Mouse (Mus musculus) left cerebral cortex, adult 2 months (tissue): ENCODE data around the gene Mt4. TPM values are rescaled to one million over a fixed set of nuclear protein-coding genes. Genes with fewer than 3 reads are reported as not detected.

ENCODE experiments used
- DNase-seq, 2 experiments: peaks; one replicate each; pipeline ENCODE4 v3.0.0; 2021 to 2022; ENCODE audit warnings: low spot score in 2 of 2, mixed read lengths in 1 of 2; ENCODE audit errors: extremely low spot score in 1 of 2
- H3K27ac ChIP-seq: fragments of 200-600 bp; 2 replicates; pipeline ENCODE4 v1.8.1; 2022
- H3K4me3 ChIP-seq: fragments of 200-600 bp; 2 replicates; pipeline ENCODE4 v1.8.1; 2022
- CTCF ChIP-seq: fragments of 200-600 bp; IDR thresholded peaks from 2 replicates; pipeline ENCODE4 v1.8.1; 2022; ENCODE audit warnings: antibody characterized with exemption, mild to moderate bottlenecking, moderate library complexity
- intact Hi-C: fragments of 180-260 bp; cut with DNase I; formaldehyde crosslinking; loops from one replicate; pipeline ENCODE4 v1.15.1; 2025
- long read RNA-seq, 2 experiments: library from polyadenylated mRNA; stranded (forward); transcript quantifications; one replicate each; pipeline ENCODE4 v2.0.0; 2021; ENCODE audit warnings: borderline mapping rate in 2 of 2
- total RNA-seq, 2 experiments: library from RNA; stranded (reverse); gene quantifications; 2 replicates each; pipeline ENCODE4 v1.2.3; 2021

Mt4 gene
- not detected for total RNA-seq
- long read RNA-seq, experiment 1 = 0 reads
- long read RNA-seq, experiment 2 = 0 reads

GRCm38 (mm10) chr8:94136933-94137332, at the start of gene Mt4:
Mt4 (plus strand) TSS chr8:94137197.
- intact Hi-C loops = no loop called here

GRCm38 (mm10) chr8:94087964-94088363, 49.0 kb upstream of the Mt4 start:
- H3K27ac ChIP-seq = no peak overlapping the region
- intact Hi-C loops = no loop called here
- no peak for TF ChIP-seq CTCF
- H3K4me3 ChIP-seq = no peak overlapping the region
- DNase-seq = no peak

More at GRCm38 (mm10) chr8:94136933-94137332, at the start of gene Mt4:
- H3K27ac ChIP-seq = no peak within 1 kb of the TSS
- TF ChIP-seq CTCF = no peak
- no peak for DNase-seq
- no peak within 1 kb of the TSS for H3K4me3 ChIP-seq

GRCm38 (mm10) chr8:94089715-94090114, 47.3 kb upstream of the Mt4 start:
- no peak for TF ChIP-seq CTCF
- H3K27ac ChIP-seq = no peak overlapping the region
- intact Hi-C loops = no loop called here
- DNase-seq = no peak
- H3K4me3 ChIP-seq = no peak overlapping the region

- TF ChIP-seq CTCF = no peak
- DNase-seq = no peak
- intact Hi-C loops = no loop called here
- no peak overlapping the region for H3K4me3 ChIP-seq
- H3K27ac ChIP-seq = no peak overlapping the region
These were observed 44.1 kb upstream of the Mt4 start for GRCm38 (mm10) chr8:94092848-94093247.

- Histone ChIP-seq H3K27ac (no peak overlapping the region), H3K4me3 (no peak overlapping the region)
- DNase-seq = no peak
- TF ChIP-seq CTCF = peak; percentile 34
- intact Hi-C loops = no loop called here
These were observed 42.7 kb upstream of the Mt4 start for GRCm38 (mm10) chr8:94094281-94094680.

GRCm38 (mm10) chr8:94098081-94098974, 38.7 kb upstream of the Mt4 start, which contains the start of gene Bbs2:
Bbs2 (minus strand) TSS chr8:94098928.
- peak within 1 kb of the TSS; percentile 63 for H3K4me3 ChIP-seq
- TF ChIP-seq CTCF = peak; percentile 43
- peak within 1 kb of the TSS; percentile 98 for H3K27ac ChIP-seq
- intact Hi-C loops = loop anchor here (2.0 to 5.0 kb wide), 2 partner anchors 54 to 61 kb away; partner anchors contain the start of genes Mt3, Nudt21 and Ogfod1
- peak; percentile 99 to 100 for DNase-seq

- TF ChIP-seq CTCF = no peak
- Histone ChIP-seq H3K4me3 (peak overlapping the region; percentile 63), H3K27ac (peak overlapping the region; percentile 98)
- intact Hi-C loops = loop anchor here (2.0 to 5.0 kb wide), 2 partner anchors 54 to 62 kb away; partner anchors contain the start of genes Mt3, Nudt21 and Ogfod1
- DNase-seq = no peak
These were observed 38.0 kb upstream of the Mt4 start for GRCm38 (mm10) chr8:94098996-94099395.

GRCm38 (mm10) chr8:94104146-94104545, 32.9 kb upstream of the Mt4 start:
- H3K4me3 ChIP-seq = no peak overlapping the region
- peak; percentile 31 to 35 for DNase-seq
- no peak overlapping the region for H3K27ac ChIP-seq
- TF ChIP-seq CTCF = peak; percentile 43
- intact Hi-C loops = loop anchor here (5.0 kb wide), 1 partner anchor 98 kb away; no protein-coding TSS in a partner anchor

GRCm38 (mm10) chr8:94107871-94108270, 29.1 kb upstream of the Mt4 start:
- intact Hi-C loops = no loop called here
- DNase-seq = no peak
- H3K4me3 ChIP-seq = no peak overlapping the region
- TF ChIP-seq CTCF = no peak
- no peak overlapping the region for H3K27ac ChIP-seq

GRCm38 (mm10) chr8:94109396-94109795, 27.6 kb upstream of the Mt4 start:
- H3K27ac ChIP-seq = no peak overlapping the region
- TF ChIP-seq CTCF = no peak
- intact Hi-C loops = no loop called here
- H3K4me3 ChIP-seq = no peak overlapping the region
- no peak for DNase-seq

GRCm38 (mm10) chr8:94109835-94110234, 27.2 kb upstream of the Mt4 start:
- no peak for DNase-seq
- no peak overlapping the region for H3K27ac ChIP-seq
- peak; percentile 31 for TF ChIP-seq CTCF
- intact Hi-C loops = no loop called here
- H3K4me3 ChIP-seq = no peak overlapping the region

- no peak for DNase-seq
- H3K4me3 ChIP-seq = no peak overlapping the region
- H3K27ac ChIP-seq = no peak overlapping the region
- no peak for TF ChIP-seq CTCF
- intact Hi-C loops = no loop called here
These were observed 26.3 kb upstream of the Mt4 start for GRCm38 (mm10) chr8:94110526-94111177.
